Mouse (Mus musculus): Measurements from ENCODE around the gene Kat2a. TPM values are rescaled to one million over a fixed set of nuclear protein-coding genes. Genes with fewer than 3 reads are reported as not detected.

Kat2a gene
- polyA plus RNA-seq, 1 experiment, result 29.9 TPM

DNA sequence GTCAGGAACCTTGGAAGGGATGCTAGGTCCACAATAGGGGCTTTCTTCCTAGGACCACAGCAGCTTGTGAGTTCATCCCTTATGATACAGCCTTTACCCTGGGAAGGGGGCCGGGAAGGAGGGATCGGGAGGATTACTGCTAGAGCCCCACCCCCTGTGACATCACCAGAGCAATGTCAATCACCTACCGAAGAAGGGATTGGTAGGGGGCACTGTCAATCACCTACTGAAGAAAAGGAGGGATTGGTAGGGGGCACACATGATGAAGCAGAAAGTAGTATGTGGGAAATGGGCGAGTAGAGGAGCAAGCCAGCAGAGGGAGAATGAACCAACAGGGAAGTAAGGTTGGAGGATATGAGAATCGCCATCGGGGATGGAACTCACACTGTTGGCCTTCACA, 44.2 kb upstream of the Kat2a start:
- Histone ChIP-seq H3K36me3 (ENCODE audit: control insufficient read depth, insufficient read depth) (no peaks in the 10 kb centered on the region), H3ac (ENCODE audit: control insufficient read depth, insufficient read length) (no peak overlapping the region), H3K27me3 (ENCODE audit: control insufficient read depth, insufficient read depth, insufficient read length) (peaks cover 81% of the 10 kb centered on the region), H3K79me2 (ENCODE audit: control insufficient read depth, insufficient read depth) (no peaks in the 10 kb centered on the region), H3K4me2 (ENCODE audit: low read depth) (no peak overlapping the region), H3K4me3 (no peak overlapping the region)
- TF ChIP-seq MAX (IDR thresholded peaks at IDR 0.05; ENCODE audit: low read depth) (no peak), POLR2A (IDR thresholded peaks at IDR 0.05; ENCODE audit: insufficient read length, low read depth) (no peak), REST (IDR thresholded peaks at IDR 0.05; ENCODE audit: insufficient read depth, insufficient read length) (no peak), CEBPB (IDR thresholded peaks at IDR 0.05; ENCODE audit: insufficient read depth, poor library complexity, severe bottlenecking) (no peak), TCF12 (IDR thresholded peaks at IDR 0.05; ENCODE audit: insufficient read depth, poor library complexity, severe bottlenecking) (no peak), MYOG (IDR thresholded peaks at IDR 0.05; ENCODE audit: control insufficient read depth in 1 of 3, insufficient read depth in 1 of 3, insufficient read length in 2 of 3, low read depth in 2 of 3) (no peak), TCF3 (IDR thresholded peaks at IDR 0.05; ENCODE audit: insufficient read length, low read depth) (no peak), USF1 (IDR thresholded peaks at IDR 0.05; ENCODE audit: low read depth) (no peak), POLR2AphosphoS2 (IDR thresholded peaks at IDR 0.05; ENCODE audit: insufficient read length, low read depth) (no peak), SRF (IDR thresholded peaks at IDR 0.05; ENCODE audit: control insufficient read depth, insufficient read length, low read depth) (no peak), MYOD1 (IDR thresholded peaks at IDR 0.05; ENCODE audit: control insufficient read depth in 1 of 3, insufficient read length in 2 of 3, low read depth in 2 of 3) (no peak), E2F4 (IDR thresholded peaks at IDR 0.05; ENCODE audit: insufficient read depth) (no peak)

DNA sequence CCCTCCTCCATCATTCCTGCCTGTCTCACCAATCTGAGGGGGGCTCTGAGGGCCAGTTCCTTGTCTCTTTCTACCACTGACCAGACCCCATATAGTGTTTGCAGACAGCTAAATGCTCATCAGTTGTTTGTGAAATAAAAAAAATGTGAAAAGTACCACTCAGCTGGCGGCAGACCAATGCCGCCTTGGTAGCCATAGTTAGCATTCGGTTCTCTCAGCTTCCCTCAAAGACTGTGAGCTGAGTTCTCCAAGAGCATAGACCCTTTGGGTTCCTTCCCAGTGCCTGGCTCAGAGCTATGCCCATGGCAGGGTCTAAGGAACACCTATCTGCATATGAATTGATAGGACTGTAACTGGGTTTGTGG, 42.4 kb upstream of the Kat2a start:
- Histone ChIP-seq H3K79me2 (ENCODE audit: control insufficient read depth, insufficient read depth) (no peaks in the 10 kb centered on the region), H3ac (ENCODE audit: control insufficient read depth, insufficient read length) (no peak overlapping the region), H3K36me3 (ENCODE audit: control insufficient read depth, insufficient read depth) (no peaks in the 10 kb centered on the region), H3K27me3 (ENCODE audit: control insufficient read depth, insufficient read depth, insufficient read length) (peaks cover 81% of the 10 kb centered on the region), H3K4me3 (no peak overlapping the region), H3K4me2 (ENCODE audit: low read depth) (no peak overlapping the region)
- TF ChIP-seq E2F4 (IDR thresholded peaks at IDR 0.05; ENCODE audit: insufficient read depth) (no peak), SRF (IDR thresholded peaks at IDR 0.05; ENCODE audit: control insufficient read depth, insufficient read length, low read depth) (no peak), REST (IDR thresholded peaks at IDR 0.05; ENCODE audit: insufficient read depth, insufficient read length) (no peak), TCF3 (IDR thresholded peaks at IDR 0.05; ENCODE audit: insufficient read length, low read depth) (no peak), USF1 (IDR thresholded peaks at IDR 0.05; ENCODE audit: low read depth) (no peak), POLR2A (IDR thresholded peaks at IDR 0.05; ENCODE audit: insufficient read length, low read depth) (no peak), POLR2AphosphoS2 (IDR thresholded peaks at IDR 0.05; ENCODE audit: insufficient read length, low read depth) (no peak), MYOG (IDR thresholded peaks at IDR 0.05; ENCODE audit: control insufficient read depth in 1 of 3, insufficient read depth in 1 of 3, insufficient read length in 2 of 3, low read depth in 2 of 3) (no peak), MAX (IDR thresholded peaks at IDR 0.05; ENCODE audit: low read depth) (no peak), TCF12 (IDR thresholded peaks at IDR 0.05; ENCODE audit: insufficient read depth, poor library complexity, severe bottlenecking) (no peak), MYOD1 (IDR thresholded peaks at IDR 0.05; ENCODE audit: control insufficient read depth in 1 of 3, insufficient read length in 2 of 3, low read depth in 2 of 3) (no peak), CEBPB (IDR thresholded peaks at IDR 0.05; ENCODE audit: insufficient read depth, poor library complexity, severe bottlenecking) (no peak)

DNA sequence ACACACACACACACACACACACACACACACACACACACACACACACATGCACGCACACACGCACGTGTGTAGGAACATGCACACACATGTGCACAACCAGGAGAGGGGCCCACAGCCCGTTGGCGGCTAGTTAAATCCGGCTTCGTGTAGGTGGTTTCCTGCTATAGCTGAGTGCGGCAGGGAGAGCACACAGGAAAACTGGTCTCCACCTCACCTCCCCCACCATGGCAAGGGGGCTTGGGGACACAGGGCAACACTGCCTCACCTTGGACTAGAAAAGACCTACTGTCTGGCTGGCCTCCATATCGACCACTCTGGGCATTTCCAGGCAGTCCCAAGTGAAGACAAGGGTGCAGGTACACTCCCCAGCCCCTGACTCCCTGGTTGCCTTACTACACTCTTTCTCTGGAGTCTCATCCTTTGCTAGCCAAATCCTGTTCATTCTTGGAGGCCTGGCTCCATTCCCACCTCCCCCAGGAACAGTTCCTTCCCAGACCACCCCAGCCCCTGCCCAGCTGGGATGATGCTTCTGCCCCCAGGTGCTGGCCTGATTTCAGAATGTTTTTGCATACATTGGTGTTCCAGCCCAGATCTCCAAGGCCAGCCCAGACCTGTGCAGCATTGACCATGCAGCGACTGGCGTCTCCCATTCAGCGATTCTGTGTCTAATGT, 41.9 kb upstream of the Kat2a start:
- H3K4me2 ChIP-seq (ENCODE audit: low read depth), result no peak overlapping the region
- H3K4me3 ChIP-seq, result no peak overlapping the region
- H3K79me2 ChIP-seq (ENCODE audit: control insufficient read depth, insufficient read depth), result no peaks in the 10 kb centered on the region
- TF ChIP-seq REST (IDR thresholded peaks at IDR 0.05; ENCODE audit: insufficient read depth, insufficient read length) (no peak), MYOG (IDR thresholded peaks at IDR 0.05; ENCODE audit: control insufficient read depth in 1 of 3, insufficient read depth in 1 of 3, insufficient read length in 2 of 3, low read depth in 2 of 3) (no peak), TCF12 (IDR thresholded peaks at IDR 0.05; ENCODE audit: insufficient read depth, poor library complexity, severe bottlenecking) (no peak), POLR2AphosphoS2 (IDR thresholded peaks at IDR 0.05; ENCODE audit: insufficient read length, low read depth) (no peak), CEBPB (IDR thresholded peaks at IDR 0.05; ENCODE audit: insufficient read depth, poor library complexity, severe bottlenecking) (no peak), SRF (IDR thresholded peaks at IDR 0.05; ENCODE audit: control insufficient read depth, insufficient read length, low read depth) (no peak), MAX (IDR thresholded peaks at IDR 0.05; ENCODE audit: low read depth) (no peak), MYOD1 (IDR thresholded peaks at IDR 0.05; ENCODE audit: control insufficient read depth in 1 of 3, insufficient read length in 2 of 3, low read depth in 2 of 3) (no peak), USF1 (IDR thresholded peaks at IDR 0.05; ENCODE audit: low read depth) (no peak), TCF3 (IDR thresholded peaks at IDR 0.05; ENCODE audit: insufficient read length, low read depth) (no peak), E2F4 (IDR thresholded peaks at IDR 0.05; ENCODE audit: insufficient read depth) (no peak), POLR2A (IDR thresholded peaks at IDR 0.05; ENCODE audit: insufficient read length, low read depth) (no peak)
- no peak overlapping the region for H3ac ChIP-seq (ENCODE audit: control insufficient read depth, insufficient read length)
- peaks cover 81% of the 10 kb centered on the region for H3K27me3 ChIP-seq (ENCODE audit: control insufficient read depth, insufficient read depth, insufficient read length)
- H3K36me3 ChIP-seq (ENCODE audit: control insufficient read depth, insufficient read depth), result no peaks in the 10 kb centered on the region

DNA sequence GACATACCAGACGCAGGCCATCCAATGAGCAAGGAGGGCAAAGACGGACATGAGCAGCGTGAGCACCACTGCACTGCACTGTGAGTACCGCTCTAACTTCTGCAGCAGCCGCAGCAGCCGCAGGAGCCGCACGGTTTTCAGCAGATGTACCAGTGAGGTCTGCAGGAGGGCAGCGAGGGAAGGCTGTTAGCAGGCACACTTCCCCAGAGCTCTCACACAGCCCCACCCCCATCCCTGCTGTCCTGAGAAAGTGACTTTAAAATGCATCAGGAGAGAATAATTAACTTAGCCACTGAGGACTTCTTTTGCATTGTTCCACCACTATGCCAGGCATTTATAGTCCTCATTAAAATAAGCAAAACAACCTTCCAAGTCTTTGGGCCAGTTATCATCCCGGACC, 40.0 kb upstream of the Kat2a start:
- Histone ChIP-seq H3K27me3 (ENCODE audit: control insufficient read depth, insufficient read depth, insufficient read length) (peaks cover 88% of the 10 kb centered on the region), H3ac (ENCODE audit: control insufficient read depth, insufficient read length) (no peak overlapping the region), H3K4me2 (ENCODE audit: low read depth) (no peak overlapping the region), H3K4me3 (no peak overlapping the region), H3K79me2 (ENCODE audit: control insufficient read depth, insufficient read depth) (no peaks in the 10 kb centered on the region), H3K36me3 (ENCODE audit: control insufficient read depth, insufficient read depth) (no peaks in the 10 kb centered on the region)
- no peak for TF ChIP-seq MYOG (IDR thresholded peaks at IDR 0.05; ENCODE audit: control insufficient read depth in 1 of 3, insufficient read depth in 1 of 3, insufficient read length in 2 of 3, low read depth in 2 of 3)
- TF ChIP-seq TCF12 (IDR thresholded peaks at IDR 0.05; ENCODE audit: insufficient read depth, poor library complexity, severe bottlenecking), result no peak
- TF ChIP-seq POLR2A (IDR thresholded peaks at IDR 0.05; ENCODE audit: insufficient read length, low read depth), result no peak
- TF ChIP-seq CEBPB (IDR thresholded peaks at IDR 0.05; ENCODE audit: insufficient read depth, poor library complexity, severe bottlenecking), result no peak
- TF ChIP-seq REST (IDR thresholded peaks at IDR 0.05; ENCODE audit: insufficient read depth, insufficient read length), result no peak
- no peak for TF ChIP-seq TCF3 (IDR thresholded peaks at IDR 0.05; ENCODE audit: insufficient read length, low read depth)
- TF ChIP-seq USF1 (IDR thresholded peaks at IDR 0.05; ENCODE audit: low read depth), result no peak

Measured in myocyte (in vitro differentiated cells).